Mouse (Mus musculus): Measurements from ENCODE around the gene Ptk7. TPM values are rescaled to one million over a fixed set of nuclear protein-coding genes. Genes with fewer than 3 reads are reported as not detected.

The Ptk7 gene
- total RNA-seq, 2 experiments from 2014 or later = 46.2 to 50.0 TPM

- DNase-seq (ENCODE audit: low spot score in 2 of 2) = no peak
Observed at GRCm38 (mm10) chr17:46521963-46522668, 107.2 kb downstream of the Ptk7 start.

GRCm38 (mm10) chr17:46521174-46521573 lies 108.1 kb downstream of the Ptk7 start:
- DNase-seq (ENCODE audit: low spot score in 2 of 2) = no peak

DNA sequence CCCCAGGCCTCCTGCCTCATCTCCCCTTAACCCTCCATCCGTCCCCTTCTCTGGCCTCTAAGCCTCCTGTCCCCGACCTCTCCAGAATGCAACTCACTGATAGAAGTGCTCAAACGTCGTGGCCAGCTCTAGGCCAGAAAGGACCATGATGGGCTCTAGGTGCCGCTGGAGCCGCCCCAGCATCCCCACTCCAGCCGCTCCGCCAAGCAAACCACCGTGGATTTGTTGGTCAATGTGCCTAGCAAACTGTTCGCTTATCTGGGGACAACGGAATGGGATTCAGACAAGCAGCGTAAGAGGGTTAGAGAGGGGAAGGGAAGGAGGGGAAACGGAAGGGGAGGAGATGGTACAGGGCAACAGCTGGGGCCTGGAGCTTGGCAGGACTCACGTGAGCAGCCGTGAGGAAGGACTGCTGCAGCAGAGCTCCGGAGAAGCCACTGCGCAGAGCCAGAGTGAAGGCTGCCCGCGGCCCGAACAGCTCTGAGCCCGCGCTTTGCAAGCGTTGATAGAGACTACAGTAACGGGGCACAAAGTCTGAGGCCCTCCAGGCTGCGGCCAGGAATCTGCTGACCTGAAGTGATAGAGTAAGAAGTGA lies 108.8 kb downstream of the Ptk7 start:
- no peak for DNase-seq (ENCODE audit: low spot score in 2 of 2)

- no peak for DNase-seq (ENCODE audit: low spot score in 2 of 2)
Observed at GRCm38 (mm10) chr17:46519971-46520370, 109.3 kb downstream of the Ptk7 start.

Small RNAs within 50 kb of the gene (microRNA-seq; reads per million reads assigned to microRNA genes)
- gene Mir6976 = 0.63 reads per million

Other genes starting within 250 kb of the Ptk7 start
- 10 to 100 TPM; 33.9 to 35.0 TPM for gene Zfp318, start 245.8 kb downstream of the Ptk7 start, total RNA-seq (2021)
- 1 to 10 TPM; 3.7 to 4.8 TPM for gene Crip3, start 200.6 kb downstream of the Ptk7 start, total RNA-seq (2021)
- under 1 TPM in 1 of 2 experiments, not detected in 1; 0.21 TPM for gene Slc22a7, start 191.0 kb downstream of the Ptk7 start, total RNA-seq (2021)
- 1 to 10 TPM in 1 of 2 experiments, under 1 TPM in 1; 0.60 to 1.2 TPM for gene Ttbk1, start 141.8 kb downstream of the Ptk7 start, total RNA-seq (2021)
- 1 to 10 TPM; 3.6 to 5.2 TPM for gene Dnph1, start 132.8 kb downstream of the Ptk7 start, total RNA-seq (2021)
- 10 to 100 TPM; 13.5 to 15.0 TPM for gene Cul9, start 83.1 kb downstream of the Ptk7 start, total RNA-seq (2021)
- 10 to 100 TPM; 81.5 to 84.4 TPM for gene Srf, start 73.3 kb downstream of the Ptk7 start, total RNA-seq (2021)
- gene Klc4, start 16.5 kb upstream of the Ptk7 start, total RNA-seq (2021) = 10 to 100 TPM; 21.6 to 24.1 TPM
- 100 to 1,000 TPM; 104 to 107 TPM for gene Mrpl2, start 16.7 kb upstream of the Ptk7 start, total RNA-seq (2021)
- gene Cul7, start 20.8 kb upstream of the Ptk7 start, total RNA-seq (2021) = 100 to 1,000 TPM; 100 to 101 TPM
- 10 to 100 TPM; 17.9 to 21.6 TPM for gene Rrp36, start 44.8 kb upstream of the Ptk7 start, total RNA-seq (2021)
- 10 to 100 TPM; 72.3 to 75.8 TPM for gene Mea1, start 49.3 kb upstream of the Ptk7 start, total RNA-seq (2021)
- 100 to 1,000 TPM; 191 to 192 TPM for gene Klhdc3, start 51.4 kb upstream of the Ptk7 start, total RNA-seq (2021)
- gene Ppp2r5d, start 75.6 kb upstream of the Ptk7 start, total RNA-seq (2021) = 10 to 100 TPM; 55.4 to 58.1 TPM
- 10 to 100 TPM; 17.6 to 19.6 TPM for gene Pex6, start 82.0 kb upstream of the Ptk7 start, total RNA-seq (2021)
- gene Gnmt, start 99.7 kb upstream of the Ptk7 start, total RNA-seq (2021) = under 1 TPM; 0.44 to 0.52 TPM
- gene Cnpy3, start 122.7 kb upstream of the Ptk7 start, total RNA-seq (2021) = 10 to 100 TPM; 26.4 to 27.8 TPM
- not detected for gene Ptcra, start 134.2 kb upstream of the Ptk7 start, total RNA-seq (2021)
- 10 to 100 TPM; 34.7 to 43.2 TPM for gene 2310039H08Rik, start 143.1 kb upstream of the Ptk7 start, total RNA-seq (2021)
- 10 to 100 TPM; 71.1 to 76.2 TPM for gene Rpl7l1, start 153.2 kb upstream of the Ptk7 start, total RNA-seq (2021)
- 10 to 100 TPM; 17.0 to 17.6 TPM for gene Bicral, start 229.0 kb upstream of the Ptk7 start, total RNA-seq (2021)